Mouse (Mus musculus) left cerebral cortex, postnatal 36 days (tissue): ENCODE measurements around the gene Prps1. TPM values are rescaled to one million over a fixed set of nuclear protein-coding genes. Genes with fewer than 3 reads are reported as not detected.
"Not testable (repeated sequence)": the region's sequence is repeated elsewhere in the genome, so short reads cannot be mapped to it uniquely, and the experiment has no call there.

Source experiments
- DNase-seq, 2 experiments: peaks; one replicate each; pipeline ENCODE4 v3.0.0; 2021 to 2022; ENCODE audit warnings: low spot score in 2 of 2, mixed read lengths in 1 of 2
- intact Hi-C: fragments of 180-260 bp; cut with DNase I; formaldehyde crosslinking; loops from one replicate; pipeline ENCODE4 v1.15.1; 2025
- total RNA-seq, 2 experiments: library from RNA; stranded (reverse); gene quantifications; 2 replicates each; pipeline ENCODE4 v1.2.3; 2021

Prps1 gene
- total RNA-seq, 2 experiments from 2014 or later: 63.9 to 76.4 TPM

DNA sequence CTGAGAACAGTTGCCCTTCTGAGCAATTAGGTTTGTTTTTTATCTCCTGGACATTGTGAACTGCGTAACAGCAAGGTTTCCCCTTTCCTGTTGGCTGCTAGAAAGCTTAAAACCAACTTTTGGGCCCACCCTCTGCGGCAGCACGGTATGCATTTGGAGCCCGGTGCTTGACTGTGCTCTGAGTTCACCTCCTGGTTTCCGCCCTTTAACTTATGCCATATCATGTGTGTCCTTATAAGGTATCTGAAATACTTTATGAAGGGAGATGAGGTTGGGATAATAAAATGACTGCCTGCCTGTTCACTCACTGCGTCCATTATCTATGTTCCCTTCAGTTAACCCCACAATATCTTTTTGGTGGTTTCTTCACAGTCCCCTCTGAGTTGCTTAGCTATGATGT, 37.8 kb downstream of the Prps1 start:
- no peak for DNase-seq
- intact Hi-C loops: loop anchor here (5.0 kb wide), 2 partner anchors 108 to 438 kb away; partner anchors contain the start of gene Tsc22d3

DNA sequence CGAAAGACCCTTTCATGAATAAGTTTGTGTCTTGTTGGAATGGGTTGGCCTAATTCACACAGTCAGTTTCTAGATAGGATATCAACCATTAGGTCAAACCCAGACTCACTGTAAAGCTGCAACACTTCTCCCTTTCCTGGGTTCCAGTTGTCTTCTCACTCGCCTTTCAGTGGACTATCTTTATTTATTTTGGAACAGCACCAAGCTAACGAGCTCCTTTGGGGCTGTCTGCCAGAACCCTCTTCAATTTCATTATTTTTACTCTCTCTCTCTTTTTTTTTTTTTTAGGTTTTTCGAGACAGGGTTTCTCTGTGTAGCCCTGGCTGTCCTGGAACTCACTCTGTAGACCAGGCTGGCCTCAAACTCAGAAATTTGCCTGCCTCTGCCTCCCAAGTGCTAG, 42.0 kb downstream of the Prps1 start:
- intact Hi-C loops, DNase-seq: not testable (repeated sequence)

DNA sequence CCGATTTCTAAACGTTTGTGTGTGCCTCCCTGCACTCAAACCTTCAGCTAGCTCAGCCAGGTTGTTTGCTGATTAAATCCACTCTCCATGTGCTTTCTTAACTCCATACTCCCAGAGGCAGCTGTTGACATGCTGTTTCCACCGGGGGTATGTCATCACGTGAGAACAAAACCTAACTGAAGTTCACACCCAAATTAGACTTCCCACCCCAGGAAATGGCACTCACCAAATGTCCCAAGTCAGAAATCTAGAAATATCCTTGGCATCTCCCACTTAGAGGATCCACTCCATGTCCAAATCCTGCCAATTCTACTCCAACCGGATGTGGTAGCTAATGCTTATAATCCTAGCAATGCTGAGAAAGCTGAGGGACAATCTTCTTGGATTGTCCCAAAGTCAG, 43.9 kb downstream of the Prps1 start:
- intact Hi-C loops: no loop called here
- DNase-seq: no peak

DNA sequence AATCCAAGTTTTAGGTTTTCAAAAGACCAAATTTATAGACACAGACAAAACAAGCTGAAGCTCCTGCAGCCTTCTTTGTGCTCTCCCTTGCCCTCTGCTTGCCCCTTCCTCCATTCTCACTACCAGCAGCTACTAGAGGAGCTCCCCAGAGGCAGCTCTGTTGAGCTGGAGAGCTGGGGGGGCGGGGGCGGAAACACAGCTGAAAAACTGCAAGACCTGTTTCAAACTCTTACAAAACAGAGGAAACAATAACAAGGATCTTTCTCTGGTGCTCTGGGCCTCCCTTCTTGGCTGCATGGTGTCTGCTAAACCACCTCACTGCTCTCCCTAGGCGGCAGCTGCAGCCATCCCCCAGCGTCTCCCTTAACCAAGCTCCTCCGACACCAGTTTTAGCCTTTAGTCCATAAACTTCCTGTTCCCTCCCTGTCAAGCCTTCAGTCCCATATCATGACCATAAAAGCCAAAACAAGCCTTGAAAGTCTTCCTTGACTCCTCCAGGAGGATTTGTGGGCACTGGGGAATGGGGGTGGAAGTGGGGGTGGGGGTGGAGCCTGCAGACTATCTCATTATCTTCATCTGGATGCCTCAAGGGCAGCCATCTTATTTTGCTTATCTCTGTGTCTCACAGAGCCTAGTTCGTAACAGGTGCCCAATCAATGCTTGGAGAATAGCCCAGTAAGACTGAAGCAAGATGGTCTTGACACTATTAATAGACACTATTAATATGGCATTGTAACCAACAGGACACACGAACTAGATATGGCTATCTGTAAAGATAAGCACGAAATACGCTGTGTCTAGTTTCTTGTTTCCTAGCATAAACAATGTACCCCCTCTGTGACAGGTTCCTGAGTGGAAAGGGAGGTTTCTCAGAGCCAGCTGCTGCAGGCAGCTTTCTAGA, 45.2 kb downstream of the Prps1 start:
- intact Hi-C loops: no loop called here
- DNase-seq: no peak

DNA sequence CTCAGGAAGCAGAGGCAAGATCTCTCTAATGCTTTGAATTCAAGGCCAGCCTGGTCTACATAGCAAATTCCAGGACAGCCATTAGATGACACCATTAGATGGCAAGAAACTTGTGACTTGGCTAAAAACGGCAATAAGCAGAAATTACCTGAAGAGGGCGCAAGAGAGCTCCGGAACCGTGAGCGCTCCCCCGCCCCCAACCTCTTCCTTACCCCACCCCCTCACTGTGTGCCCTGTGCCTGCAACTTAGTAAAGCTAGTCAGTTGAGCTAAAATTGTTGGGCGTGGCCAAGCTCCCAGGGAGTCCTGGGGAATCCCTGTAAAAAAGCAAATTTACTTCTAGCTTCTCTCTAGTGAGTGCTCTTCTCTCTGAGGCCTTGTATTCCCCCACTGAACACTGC, 47.5 kb downstream of the Prps1 start:
- intact Hi-C loops: no loop called here
- DNase-seq: no peak

DNA sequence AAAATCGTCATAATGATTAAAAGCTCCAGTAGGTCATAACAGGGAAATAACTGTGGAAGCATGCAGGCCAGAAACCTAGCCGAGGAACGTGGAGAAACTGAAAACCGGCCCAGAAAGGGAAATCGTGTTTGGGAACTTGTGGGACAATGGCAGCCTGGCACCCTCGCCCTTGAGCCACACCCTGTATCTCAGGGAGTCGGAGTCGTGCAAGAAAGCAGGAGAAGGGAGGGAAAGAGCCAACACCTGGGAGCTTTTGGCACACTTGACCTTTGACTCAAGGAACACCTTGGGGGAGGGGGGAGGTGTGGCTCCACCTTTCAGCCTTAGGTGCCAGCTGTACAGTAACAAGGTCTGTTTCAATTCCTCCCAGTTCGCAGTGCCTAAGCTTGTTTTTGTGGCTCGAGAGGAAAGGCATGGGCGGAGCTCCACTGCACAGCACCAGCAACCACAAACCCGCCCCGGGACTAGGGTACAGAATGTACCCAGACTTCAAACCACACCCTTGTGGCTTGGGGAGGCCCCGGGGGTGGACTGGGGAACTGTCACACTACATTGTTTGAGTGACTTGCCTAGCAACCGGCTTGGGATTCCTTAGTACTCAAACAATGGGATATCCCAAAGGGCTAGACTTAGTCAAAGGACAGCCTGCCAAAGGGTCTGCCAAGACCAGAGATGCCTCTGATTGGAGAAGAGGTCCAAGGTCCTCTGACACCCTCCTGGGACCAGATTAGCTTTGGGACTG, 49.3 kb downstream of the Prps1 start:
- intact Hi-C loops: loop anchor here (5.0 kb wide), 1 partner anchor 37 kb away; no protein-coding TSS in a partner anchor
- DNase-seq: no peak

DNA sequence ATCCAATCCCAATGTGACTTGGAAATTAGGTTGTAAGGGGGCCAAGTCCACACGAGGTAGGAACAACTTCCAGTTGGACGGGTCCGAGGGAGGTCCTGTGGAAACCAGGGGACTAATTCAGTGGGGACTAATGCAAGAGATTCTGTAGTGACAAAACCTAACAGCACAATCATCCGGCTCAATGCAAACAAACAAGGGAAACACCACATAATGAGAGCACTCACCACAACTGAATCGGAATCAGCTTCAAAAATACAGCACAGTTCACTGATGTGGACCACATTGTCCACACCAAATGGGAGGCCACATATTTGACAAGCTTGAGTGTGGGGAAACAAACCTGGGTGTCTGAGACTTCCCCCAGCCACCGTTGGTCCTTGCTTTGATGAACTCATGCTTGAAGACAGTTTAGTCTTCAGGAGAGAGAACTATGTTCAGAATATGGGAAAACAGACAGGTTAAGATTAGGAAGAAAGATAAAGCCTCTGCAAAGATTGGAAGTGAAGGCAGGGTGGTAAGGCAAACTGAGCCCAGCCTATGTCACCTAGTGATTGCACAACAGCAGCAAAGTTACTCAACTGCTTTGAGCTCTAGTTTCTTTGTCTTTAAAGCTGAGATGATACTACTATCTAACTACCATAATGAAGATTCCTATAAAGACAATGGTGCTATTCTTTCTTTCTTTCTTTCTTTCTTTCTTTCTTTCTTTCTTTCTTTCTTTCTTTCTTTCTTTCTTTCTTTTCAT, 50.2 kb downstream of the Prps1 start:
- intact Hi-C loops: loop anchor here (5.0 kb wide), 1 partner anchor 36 kb away; no protein-coding TSS in a partner anchor
- no peak for DNase-seq

DNA sequence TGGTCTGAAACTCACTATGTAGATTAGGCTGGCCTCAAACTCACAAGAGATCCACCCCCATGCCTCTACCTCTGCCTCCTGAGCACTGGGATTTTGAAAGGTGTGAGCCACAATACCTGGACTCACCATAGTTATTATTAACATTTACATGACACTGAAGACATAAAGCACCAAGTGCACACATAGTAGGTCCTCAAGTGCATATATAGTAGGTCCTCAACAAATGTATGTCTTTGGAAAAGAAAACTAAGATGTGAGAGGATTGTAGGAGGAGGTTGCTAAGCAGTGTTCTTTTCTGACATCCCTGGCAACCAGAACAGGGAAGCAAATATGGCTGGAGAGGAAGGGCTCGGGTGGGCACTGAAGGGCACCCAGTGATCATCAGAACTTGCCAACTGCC, 51.0 kb downstream of the Prps1 start:
- intact Hi-C loops: loop anchor here (5.0 kb wide), 1 partner anchor 35 kb away; no protein-coding TSS in a partner anchor
- DNase-seq: no peak

DNA sequence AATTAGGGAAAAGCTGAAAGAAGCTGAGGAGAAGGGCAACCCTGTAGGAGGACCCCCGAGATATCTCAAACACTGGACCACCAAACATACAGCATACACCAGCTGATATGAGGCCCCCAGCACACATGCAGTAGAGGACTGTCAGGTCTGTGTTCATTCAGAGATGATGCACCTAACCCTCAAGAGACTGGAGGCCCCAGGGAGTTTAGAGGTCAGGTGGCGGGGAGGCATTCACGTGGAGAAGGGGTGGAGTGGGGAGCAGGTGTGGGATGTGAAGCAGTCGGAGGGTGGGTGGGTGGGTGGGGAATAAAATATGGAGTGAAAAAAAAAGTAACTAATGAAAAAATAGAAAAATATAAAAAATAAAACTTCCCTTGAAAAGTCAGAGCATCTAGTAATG, 52.4 kb downstream of the Prps1 start:
- DNase-seq: not testable (repeated sequence)
- intact Hi-C loops: loop anchor here (5.0 kb wide), 1 partner anchor 34 kb away; no protein-coding TSS in a partner anchor

DNA sequence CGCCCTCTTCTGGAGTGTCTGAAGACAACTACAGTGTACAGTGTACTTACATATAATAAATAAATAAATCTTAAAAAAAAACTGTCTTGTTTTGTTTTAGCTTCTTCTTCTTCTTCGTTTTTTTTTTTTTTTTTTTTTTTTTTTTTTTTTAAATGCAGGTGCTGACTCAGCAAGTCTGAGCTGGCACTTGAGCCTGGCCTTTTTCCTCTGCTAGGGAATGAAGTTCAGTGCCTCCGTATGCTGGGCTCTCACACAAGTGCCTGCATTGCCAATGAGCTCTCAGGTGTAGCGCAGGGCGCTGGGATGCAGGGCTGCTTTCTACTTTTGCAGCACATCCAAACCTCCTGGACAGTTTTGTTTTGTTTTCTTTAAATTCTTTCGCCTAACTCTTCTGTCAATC, 53.4 kb downstream of the Prps1 start:
- intact Hi-C loops: loop anchor here (5.0 kb wide), 1 partner anchor 32 kb away; no protein-coding TSS in a partner anchor
- DNase-seq: no peak

DNA sequence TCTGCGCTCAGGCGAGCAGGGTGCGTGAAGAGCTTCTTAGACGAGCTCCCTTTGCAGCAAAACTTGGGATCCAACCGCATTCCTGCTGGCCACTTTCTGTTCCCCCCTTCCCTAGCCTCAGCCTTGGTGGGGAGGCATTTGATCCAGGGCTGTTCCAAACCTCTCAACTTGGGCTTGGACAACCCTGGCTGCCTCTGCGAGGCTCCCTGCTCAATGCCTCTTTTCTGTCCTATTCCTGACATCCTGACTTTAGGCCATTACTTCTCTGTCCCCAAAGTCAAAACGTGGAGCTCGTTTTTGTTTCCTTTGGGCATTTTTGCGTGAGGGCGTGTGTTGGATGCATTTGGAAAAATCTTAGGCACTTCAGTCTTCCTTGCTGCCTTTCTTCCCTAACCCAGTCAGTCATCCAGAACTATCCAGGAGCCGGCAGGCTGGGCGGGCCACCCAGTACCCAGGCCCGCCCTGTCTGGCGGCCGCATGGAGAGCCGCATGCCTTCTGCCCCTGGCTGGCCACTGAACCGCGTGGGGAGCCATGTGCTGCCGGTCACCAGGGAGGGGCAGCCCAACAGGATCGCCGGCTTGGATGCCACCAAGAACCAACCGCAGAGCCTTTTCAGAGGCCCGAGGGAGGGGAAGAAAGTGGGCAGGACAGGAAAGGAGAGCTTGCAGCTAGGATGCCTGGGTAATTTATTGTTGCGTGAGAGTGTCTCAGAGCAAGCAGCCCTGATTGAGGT, 54.5 kb downstream of the Prps1 start:
- intact Hi-C loops: no loop called here

DNA sequence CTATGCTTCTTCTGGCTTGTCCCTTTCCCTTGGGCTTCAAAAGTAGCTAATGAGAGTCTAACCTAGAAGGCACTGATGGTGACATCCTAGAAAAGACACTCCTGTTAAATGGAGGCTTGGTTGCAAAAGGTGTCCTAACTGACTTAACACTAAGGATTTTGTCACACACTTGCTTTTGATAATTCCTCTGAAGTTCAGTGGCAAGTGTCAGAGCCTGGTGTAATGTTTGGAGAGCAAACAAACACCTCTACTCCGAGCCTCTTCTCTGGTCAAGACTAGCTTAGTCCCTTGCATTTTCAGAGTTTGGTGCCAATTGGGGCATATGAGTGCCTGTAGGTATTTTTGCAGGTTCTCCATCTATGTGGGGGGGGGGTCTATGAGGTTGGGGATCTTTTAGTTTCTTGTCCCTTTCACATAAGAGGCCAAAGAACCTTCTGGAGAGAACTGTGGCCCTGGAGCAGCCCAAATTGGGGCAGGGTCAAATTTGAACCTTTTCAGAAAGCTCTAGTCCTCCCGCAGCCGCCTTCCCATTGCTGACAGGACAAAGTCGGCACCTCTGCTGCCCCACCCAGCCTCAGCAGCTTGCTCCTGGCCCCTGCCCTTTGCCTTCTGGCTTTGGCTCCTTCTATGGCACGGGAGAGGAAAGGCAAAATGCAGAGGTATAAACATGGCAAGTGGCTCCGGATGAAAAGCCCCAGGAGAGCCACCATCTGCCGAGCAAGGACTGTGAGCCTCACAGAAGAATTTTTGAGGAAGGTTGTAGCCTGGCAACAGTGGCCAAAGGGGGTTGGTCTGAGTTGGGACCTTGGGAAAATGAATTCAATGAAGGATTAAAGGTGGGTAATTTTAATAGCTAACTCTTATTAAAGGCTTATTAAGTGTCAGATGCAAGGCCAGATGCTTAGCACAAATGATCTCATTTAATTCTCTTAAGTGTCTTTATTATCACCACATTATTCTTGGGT, 55.6 kb downstream of the Prps1 start:
- DNase-seq: no peak
- intact Hi-C loops: no loop called here

More for the DNA sequence above, 54.5 kb downstream of the Prps1 start:
- DNase-seq: peak; percentile 23 to 33

DNA sequence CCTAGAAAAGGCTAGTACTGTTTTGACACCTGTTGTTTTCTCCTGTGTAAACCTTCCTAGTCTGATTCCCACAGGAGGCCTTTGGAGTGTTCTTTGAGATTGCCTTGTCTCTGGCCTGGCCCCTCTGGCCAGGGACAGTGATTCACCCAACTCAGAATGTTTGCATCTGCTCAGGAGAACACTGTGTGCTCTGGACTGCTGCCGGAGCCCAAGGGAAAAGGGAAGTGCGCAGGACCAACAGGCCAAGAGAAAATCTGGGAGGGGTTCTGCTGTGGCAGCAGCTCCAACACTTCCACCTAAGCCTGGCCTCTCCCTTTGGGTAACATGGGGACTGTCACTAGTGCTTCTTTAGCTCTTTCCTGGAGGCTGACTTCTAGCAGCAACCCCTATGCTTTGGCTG, 57.0 kb downstream of the Prps1 start:
- intact Hi-C loops: no loop called here
- no peak for DNase-seq

DNA sequence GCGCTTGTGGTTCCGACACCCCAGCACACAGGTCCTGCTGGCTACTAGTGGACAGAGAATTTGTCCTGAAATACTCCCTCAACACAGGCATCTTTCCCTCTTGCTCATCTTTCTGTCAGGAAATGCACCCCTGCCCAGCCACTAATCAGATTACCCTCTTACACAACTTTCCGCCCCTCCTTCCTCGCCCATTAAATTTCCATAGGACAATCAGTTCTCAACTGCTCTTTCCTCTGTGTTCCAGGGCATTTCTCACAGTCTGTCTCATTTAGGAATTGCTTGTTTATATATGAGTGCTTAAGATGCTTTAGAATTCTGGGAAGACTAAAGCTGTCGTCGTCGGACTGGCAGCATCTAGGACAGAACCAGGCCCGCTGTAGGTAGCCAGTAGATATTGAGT, 61.9 kb downstream of the Prps1 start:
- DNase-seq: no peak
- intact Hi-C loops: no loop called here

DNA sequence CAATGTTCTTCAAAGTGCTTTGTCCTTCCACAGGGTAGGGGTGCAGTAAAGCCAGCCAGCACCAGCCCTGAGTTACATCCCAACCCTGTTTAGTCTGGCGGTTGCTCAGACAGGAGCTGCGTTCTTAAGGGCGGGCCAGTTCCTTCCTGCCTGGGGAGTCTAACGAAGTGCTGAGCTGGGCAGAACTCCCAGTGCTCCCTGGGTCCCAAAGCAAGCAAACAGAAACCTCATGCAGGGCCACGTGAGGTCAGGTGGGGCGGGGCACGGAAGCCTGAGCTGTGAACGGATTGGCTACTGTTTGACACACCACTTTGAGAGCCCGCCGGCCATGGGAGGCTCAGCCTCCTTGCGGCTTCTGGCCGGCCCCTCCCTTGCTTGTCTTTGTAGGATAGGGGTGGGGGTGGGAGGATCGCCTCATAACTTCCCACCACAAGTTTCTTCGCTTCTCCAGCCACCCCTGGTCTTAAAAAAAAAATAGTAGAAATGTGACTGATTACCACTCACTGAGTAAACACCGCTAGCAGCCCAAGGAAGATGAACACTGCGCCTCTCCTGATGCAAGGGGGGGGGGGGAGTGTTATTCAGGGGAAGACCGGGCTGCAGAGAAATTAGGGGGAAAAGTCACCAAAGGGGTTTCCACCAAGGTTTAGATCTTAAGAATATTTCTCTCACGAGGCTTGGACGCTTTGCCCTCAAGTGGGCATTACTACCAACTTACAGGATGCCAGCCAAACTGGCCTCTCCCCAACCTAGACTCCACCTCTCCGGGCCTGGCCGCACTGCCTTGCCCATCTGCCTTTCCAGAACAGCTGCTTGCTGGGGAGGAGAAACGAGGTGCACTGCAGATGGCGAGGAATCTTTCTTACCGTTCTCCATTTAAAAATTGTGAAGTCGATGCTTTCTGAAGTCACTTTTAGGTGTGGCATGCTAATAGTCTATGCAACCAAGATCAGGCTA, 64.0 kb downstream of the Prps1 start:
- DNase-seq: peak; percentile 68 to 73
- intact Hi-C loops: no loop called here

DNA sequence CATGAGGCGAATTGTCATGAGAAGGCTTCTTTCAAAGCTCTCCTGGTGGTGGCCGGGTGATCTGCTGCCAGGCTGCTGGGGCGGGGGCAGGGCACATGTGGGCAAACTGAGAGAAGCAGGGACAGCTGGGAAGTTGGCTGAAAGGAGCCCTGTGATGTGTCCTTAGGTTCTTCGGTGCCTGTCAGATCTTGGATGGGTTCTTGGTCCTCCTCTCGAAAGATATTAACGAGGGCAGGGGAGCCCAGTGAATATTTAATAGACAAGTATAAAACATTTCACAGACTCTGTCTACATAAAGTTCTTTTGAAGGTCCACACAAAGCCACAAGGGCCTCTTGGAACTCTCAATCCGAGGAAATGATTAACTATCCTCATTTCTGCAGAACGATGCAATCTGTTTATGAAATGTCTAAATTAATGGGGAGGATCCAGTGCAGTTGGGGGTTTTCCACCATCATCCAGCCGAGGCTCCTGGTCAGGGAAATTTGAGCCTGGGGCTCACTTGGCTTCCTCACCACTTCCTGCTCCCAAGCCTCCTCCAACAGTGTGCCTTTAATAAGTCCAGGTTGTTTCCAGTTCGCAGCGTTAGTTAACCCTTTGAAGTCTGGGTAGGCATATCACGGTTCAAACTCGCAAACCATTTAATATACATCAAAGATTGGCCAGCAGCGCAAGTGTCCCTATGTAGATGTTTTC, 65.8 kb downstream of the Prps1 start:
- intact Hi-C loops: no loop called here
- no peak for DNase-seq
